Mouse (Mus musculus): Measurements from ENCODE around the gene Etfa.

Gene Etfa

DNA sequence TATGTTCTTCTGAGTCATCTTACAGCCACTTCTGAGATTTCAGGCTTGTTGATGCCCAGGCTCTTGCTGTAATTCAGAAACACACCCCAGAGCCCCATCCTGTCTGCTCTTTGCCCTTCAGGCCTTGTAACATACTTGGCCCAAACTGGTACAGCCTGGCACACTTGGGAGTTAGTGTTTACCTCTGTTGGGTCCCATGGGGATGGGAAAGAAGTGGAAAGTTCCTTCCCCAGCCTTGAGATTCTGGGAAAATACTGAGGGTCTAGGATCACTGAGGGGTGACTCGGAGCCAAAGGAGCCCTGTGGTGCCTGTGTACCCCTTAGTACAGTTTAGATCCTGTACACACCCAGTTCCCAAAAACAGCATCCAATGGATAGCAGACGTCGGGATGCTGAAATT is 90.3 kb downstream of the Etfa start:
- no peak for DNase-seq

DNA sequence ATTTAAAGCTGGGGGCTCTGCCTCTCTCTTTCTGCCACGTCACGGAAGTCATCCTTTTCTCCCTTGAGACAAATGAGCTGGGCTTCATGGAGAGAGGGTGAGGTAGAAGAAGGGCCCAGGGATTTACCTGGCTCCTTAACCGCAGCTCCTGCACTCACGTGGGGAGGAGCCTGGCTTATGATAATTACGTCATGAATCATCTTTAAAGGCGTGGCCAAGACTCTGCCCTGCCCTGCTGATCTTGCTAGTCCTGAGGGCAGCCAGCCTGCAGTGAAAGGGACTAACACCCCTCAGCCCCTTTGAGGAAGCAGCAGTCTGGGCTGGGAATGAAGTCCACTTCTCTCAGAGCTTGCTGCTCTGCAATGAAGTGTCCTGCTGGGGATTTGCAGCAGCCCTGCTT is 100.9 kb downstream of the Etfa start:
- no peak for DNase-seq

- no peak for DNase-seq
These were observed 101.6 kb downstream of the Etfa start for GRCm38 (mm10) chr9:55410430-55410829.

DNA sequence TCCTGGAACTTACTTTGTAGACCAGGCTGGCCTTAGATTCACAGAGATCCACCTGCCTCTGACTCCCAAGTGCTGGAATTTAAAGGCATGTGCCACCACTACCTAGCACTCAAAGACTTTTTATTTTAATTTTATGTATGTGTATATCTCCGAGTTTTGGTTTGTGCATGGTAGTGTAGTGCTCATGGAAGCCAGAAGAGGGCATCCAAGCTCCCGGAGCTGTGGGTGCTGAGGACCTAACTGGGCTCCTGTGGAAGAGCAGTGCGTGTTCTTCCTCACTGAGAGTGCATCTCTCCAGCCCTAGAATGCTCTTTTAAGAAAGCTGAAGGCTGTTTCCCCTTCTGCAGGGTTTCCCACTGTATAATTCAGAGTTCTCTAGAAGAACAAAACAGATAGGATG is 102.2 kb downstream of the Etfa start:
- DNase-seq: no peak

GRCm38 (mm10) chr9:55408851-55409250 is 103.2 kb downstream of the Etfa start:
- DNase-seq: no peak

GRCm38 (mm10) chr9:55406773-55407172 is 105.3 kb downstream of the Etfa start:
- DNase-seq: no peak

DNA sequence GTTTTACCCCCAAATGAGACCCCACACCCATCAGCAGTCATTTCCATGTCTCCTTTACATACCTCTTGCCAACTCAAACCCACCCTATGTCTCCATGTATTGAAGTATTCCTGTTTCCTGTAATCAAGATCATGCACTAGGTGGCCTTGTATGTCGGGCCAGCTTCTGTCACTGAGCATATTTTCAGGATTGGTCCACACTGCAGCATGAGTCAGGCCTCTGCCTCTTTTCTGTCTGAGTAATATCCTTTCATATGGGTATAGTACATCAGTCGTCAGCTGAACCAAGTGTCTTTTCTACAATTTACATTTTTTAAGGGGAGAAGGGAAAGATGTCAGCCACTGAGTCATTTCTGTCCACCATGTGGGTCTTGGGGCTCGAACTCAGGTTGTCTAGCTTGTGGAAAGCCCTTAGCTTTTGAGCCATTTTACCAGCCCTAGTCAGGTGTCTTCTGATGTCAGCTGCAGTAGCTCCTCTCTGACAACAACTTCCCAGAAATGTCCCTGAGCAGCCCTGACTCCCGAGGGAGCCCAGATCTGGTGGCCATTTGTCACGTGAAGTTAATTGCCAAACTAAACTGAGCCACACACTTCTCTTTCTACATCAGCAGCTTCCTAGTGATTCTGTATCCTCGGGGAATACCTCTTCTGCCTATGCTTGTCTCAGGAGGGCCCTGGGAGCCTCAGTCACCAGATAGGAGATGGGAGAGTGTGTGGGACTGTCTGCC is 106.9 kb downstream of the Etfa start:
- DNase-seq: no peak

Data from thymus, adult 18-20 months (tissue).